11 mouse cellular contexts compared by ENCODE assay signal in genomic region chr7:143900667-143901066, GRCm38 (mm10). TPM values are rescaled to one million over a fixed set of nuclear protein-coding genes. Genes with fewer than 3 reads are reported as not detected.
DNase-seq lines count a peak whose midpoint lies in the region; ATAC-seq lines count a peak whose summit lies in the region.
"Had no signal": no experiment of that assay in that cellular context is flagged by ENCODE, and none has a peak within 500 bp of the region (broad histone marks: within the 10 kb centered on the region; RNA-seq: fewer than 3 reads in every experiment).

No protein-coding gene starts in this region.

- no peak overlapping the region for H3K9ac ChIP-seq in hindbrain, embryonic 14.5 days

- no peak overlapping the region for H3K4me3 ChIP-seq in hindbrain, embryonic 14.5 days (replicated peaks; ENCODE audit: low read length)
- H3K4me3 ChIP-seq: myocyte had no signal

- no peaks in the 10 kb centered on the region for H3K36me3 ChIP-seq in hindbrain, embryonic 14.5 days (replicated peaks; ENCODE audit: control insufficient read depth, insufficient read depth)

- peak; percentile 34; the same call in 1 of the 2 replicates for ATAC-seq in hindbrain, embryonic 14.5 days (ENCODE audit: low FRiP score)
- no peak for ATAC-seq in megakaryocyte progenitor cell, adult 5-6 weeks (replicated peaks; ENCODE audit: poor library complexity)

- no peaks in the 10 kb centered on the region for H3K4me1 ChIP-seq in hindbrain, embryonic 14.5 days (replicated peaks; ENCODE audit: control insufficient read depth, insufficient read depth, low read length)

- WGBS in hindbrain, embryonic 14.5 days, result 27% methylated on average over 2 of the region's 2 CpGs

- H3K27ac ChIP-seq in hindbrain, embryonic 14.5 days, result no peak overlapping the region

- no peaks in the 10 kb centered on the region for H3K9me3 ChIP-seq in hindbrain, embryonic 14.5 days (ENCODE audit: control insufficient read depth, low read length)

- H3K27me3 ChIP-seq in hindbrain, embryonic 14.5 days (ENCODE audit: control insufficient read depth, insufficient read depth, low read length), result no peaks in the 10 kb centered on the region

- H3K4me2 ChIP-seq in hindbrain, embryonic 14.5 days (replicated peaks), result no peak overlapping the region

- DNase-seq in adrenal gland, adult 2 months, result peak; percentile 36
- DNase-seq in adrenal gland, postnatal 4 days (ENCODE audit: low spot score in 2 of 2), result no peak
- peak; percentile 37 for DNase-seq in kidney, adult 9 months
- no peak for DNase-seq in kidney, postnatal 14 days
- peak; percentile 10 for DNase-seq in 416B (ENCODE audit: low read depth)
- peak; percentile 71 for DNase-seq in hindbrain, embryonic 14.5 days (ENCODE audit: low spot score)
- DNase-seq in thymus, postnatal 10 days (ENCODE audit: low spot score in 2 of 2), result no peak
- DNase-seq: gastrocnemius, postnatal 25 days had no signal

RNA-seq across cellular contexts. Expression of gene Gm498, which starts 34.0 kb away (rescaled TPM):
- not detected for total RNA-seq in adrenal gland, adult 2 months (2021)
- not detected in 2 replicates for polyA plus RNA-seq in adrenal gland, adult 2 months (2012; rRNA removed)
- not detected for total RNA-seq in adrenal gland, postnatal 4 days (2021)
- not detected in 2 replicates for polyA plus RNA-seq in hindbrain, embryonic 14.5 days (2014; fragmentation: Nextera tagmentation; extraction: Ambion mirVana)
- total RNA-seq in megakaryocyte progenitor cell, adult 5-6 weeks (2015), result not detected in 2 replicates
- total RNA-seq in megakaryocyte progenitor cell, adult 5-6 weeks (2017), result not detected in 2 replicates
- total RNA-seq: gastrocnemius, postnatal 25 days; left cerebral cortex, adult 18-20 months had no signal
- polyA plus RNA-seq: myocyte had no signal

Comparison
In these comparisons a context has a peak if more than half of its experiments do, and no peak if none do; other contexts are left out.
1. DNase-seq: peak in adrenal gland, adult 2 months (single experiment), kidney, adult 9 months (single experiment), 416B (single experiment) and hindbrain, embryonic 14.5 days (single experiment); none in adrenal gland, postnatal 4 days (0 of 2), kidney, postnatal 14 days (single experiment) and thymus, postnatal 10 days (0 of 2).